Mouse (Mus musculus) stomach, embryonic 15.5 days (tissue): ENCODE data around the gene Ccdc142. TPM values are rescaled to one million over a fixed set of nuclear protein-coding genes. Genes with fewer than 3 reads are reported as not detected.
A peak's percentile ranks its signal among the peaks of the same experiment; 100 is the strongest.

Source experiments
- ATAC-seq: fragments of 200-750 bp; cut with Nextera tagmentation; 2 replicates; pipeline ENCODE4 v1.8.0; 2017; ENCODE audit warnings: low read depth, moderate number of reproducible peaks, moderate TSS enrichment; ENCODE audit not compliant: insufficient read depth, low FRiP score
- H3K27ac ChIP-seq: fragments of 300-500 bp; sonication (generic); 2 replicates; pipeline ENCODE4 v1.5.1; 2015; ENCODE audit warnings: mild to moderate bottlenecking, inconsistent platforms
- H3K27me3 ChIP-seq: fragments of 300-500 bp; sonication (generic); replicated peaks from 2 replicates; pipeline ENCODE4 v1.6.1; 2015; ENCODE audit warnings: inconsistent platforms
- H3K36me3 ChIP-seq: fragments of 300-500 bp; sonication (generic); 2 replicates; pipeline ENCODE4 v1.6.1; 2015; ENCODE audit warnings: inconsistent platforms
- H3K4me1 ChIP-seq: fragments of 300-500 bp; sonication (generic); 2 replicates; pipeline ENCODE4 v1.6.1; 2015; ENCODE audit warnings: inconsistent platforms
- H3K4me2 ChIP-seq: fragments of 300-500 bp; sonication (generic); 2 replicates; pipeline ENCODE4 v1.6.1; 2015; ENCODE audit warnings: mild to moderate bottlenecking, inconsistent platforms
- H3K4me3 ChIP-seq: fragments of 300-500 bp; sonication (generic); replicated peaks from 2 replicates; pipeline ENCODE4 v1.5.1; 2015; ENCODE audit warnings: inconsistent platforms
- H3K9ac ChIP-seq: fragments of 300-500 bp; sonication (generic); 2 replicates; pipeline ENCODE4 v1.6.1; 2015; ENCODE audit warnings: inconsistent platforms
- H3K9me3 ChIP-seq: fragments of 300-500 bp; sonication (generic); 2 replicates; pipeline ENCODE4 v1.6.1; 2016; ENCODE audit warnings: inconsistent platforms
- WGBS: fragments of 180-500 bp; shearing (Covaris S2); methylation state at CpG from one replicate; pipeline ENCODE4 v1.1.7; 2015; 5-methylcytosine and 5-hydroxymethylcytosine counted together
- polyA plus RNA-seq: library from polyadenylated mRNA; unstranded; fragments of >200 nt; fragmentation: Nextera tagmentation; extraction: Ambion mirVana; gene quantifications from 2 replicates; pipeline ENCODE4 v1.2.1, GENCODE M21; 2015

The Ccdc142 gene
- polyA plus RNA-seq, 1 experiment from 2014 or later, result 3.6 TPM

GRCm38 (mm10) chr6:83121863-83122710, 20.7 kb downstream of the Ccdc142 start:
- Histone ChIP-seq H3K4me2 (peak overlapping the region; percentile 97), H3K36me3 (peaks cover 13% of the 10 kb centered on the region), H3K9ac (peak overlapping the region; percentile 75), H3K27me3 (no peaks in the 10 kb centered on the region), H3K9me3 (no peaks in the 10 kb centered on the region), H3K4me1 (peaks cover 45% of the 10 kb centered on the region), H3K4me3 (peak overlapping the region; percentile 59), H3K27ac (peak overlapping the region; percentile 98)
- no peak for ATAC-seq
- WGBS, result under 1% methylated on average over 50 of the region's 52 CpGs

GRCm38 (mm10) chr6:83122961-83123360, 21.6 kb downstream of the Ccdc142 start:
- Histone ChIP-seq H3K4me3 (peak overlapping the region; percentile 59; the same call in 1 of the 2 replicates), H3K9me3 (no peaks in the 10 kb centered on the region), H3K4me1 (peaks cover 45% of the 10 kb centered on the region), H3K9ac (no peak overlapping the region), H3K36me3 (peaks cover 9% of the 10 kb centered on the region), H3K27me3 (no peaks in the 10 kb centered on the region), H3K4me2 (peak overlapping the region; percentile 97), H3K27ac (peak overlapping the region; percentile 98; the same call in 1 of the 2 replicates)
- no peak for ATAC-seq
- 79% methylated on average over 5 of the region's 5 CpGs for WGBS

- ATAC-seq, result 0 out of 2 replicates have a peak, but pooled peaks have one; percentile 3
- Histone ChIP-seq H3K4me2 (peak overlapping the region; percentile 89), H3K4me1 (peaks cover 32% of the 10 kb centered on the region), H3K36me3 (no peaks in the 10 kb centered on the region; the same call in 1 of the 2 replicates), H3K9me3 (no peaks in the 10 kb centered on the region), H3K27ac (peak overlapping the region; percentile 75), H3K4me3 (peak overlapping the region; percentile 71), H3K9ac (peak overlapping the region; percentile 60), H3K27me3 (no peaks in the 10 kb centered on the region)
- under 1% methylated on average over 30 of the region's 30 CpGs for WGBS
Measured at GRCm38 (mm10) chr6:83124851-83125312, 23.5 kb downstream of the Ccdc142 start.

- Histone ChIP-seq H3K9me3 (no peaks in the 10 kb centered on the region), H3K36me3 (no peaks in the 10 kb centered on the region), H3K4me3 (peak within 1 kb of the TSS; percentile 71), H3K27me3 (no peaks in the 10 kb centered on the region), H3K27ac (peak within 1 kb of the TSS; percentile 75), H3K4me2 (peak within 1 kb of the TSS; percentile 89), H3K9ac (peak within 1 kb of the TSS; percentile 60), H3K4me1 (peaks cover 28% of the 10 kb centered on the region)
- WGBS, result 22% methylated on average over 5 of the region's 5 CpGs
- ATAC-seq, result no peak
Measured at GRCm38 (mm10) chr6:83125331-83125730, 23.9 kb downstream of the Ccdc142 start, which contains the start of gene Ino80b. Ino80b (minus strand) TSS chr6:83125431.

GRCm38 (mm10) chr6:83127419-83127818, 26.0 kb downstream of the Ccdc142 start:
- H3K27me3 ChIP-seq, result no peaks in the 10 kb centered on the region
- no peak for ATAC-seq
- WGBS, result 93% methylated on average over 5 of the region's 5 CpGs

GRCm38 (mm10) chr6:83131469-83132034, 30.2 kb downstream of the Ccdc142 start:
- Histone ChIP-seq H3K36me3 (no peaks in the 10 kb centered on the region), H3K4me1 (peaks cover 33% of the 10 kb centered on the region), H3K27me3 (no peaks in the 10 kb centered on the region), H3K9ac (no peak overlapping the region), H3K4me2 (0 out of 2 replicates have a peak overlapping the region, but pooled peaks have one; percentile 6), H3K4me3 (no peak overlapping the region), H3K9me3 (no peaks in the 10 kb centered on the region), H3K27ac (peak overlapping the region; percentile 82)
- 46% methylated on average over 6 of the region's 6 CpGs for WGBS
- ATAC-seq, result peak; percentile 69

More at GRCm38 (mm10) chr6:83127419-83127818, 26.0 kb downstream of the Ccdc142 start:
- H3K9me3 ChIP-seq, result no peaks in the 10 kb centered on the region
- no peak overlapping the region for H3K9ac ChIP-seq
- H3K4me3 ChIP-seq, result no peak overlapping the region
- H3K4me2 ChIP-seq, result no peak overlapping the region
- H3K36me3 ChIP-seq, result no peaks in the 10 kb centered on the region
- H3K4me1 ChIP-seq, result peaks cover 33% of the 10 kb centered on the region
- H3K27ac ChIP-seq, result no peak overlapping the region

- no peak for ATAC-seq
- H3K36me3 ChIP-seq, result no peaks in the 10 kb centered on the region
Measured at GRCm38 (mm10) chr6:83132176-83132919, 30.9 kb downstream of the Ccdc142 start.

GRCm38 (mm10) chr6:83134226-83134625, 32.8 kb downstream of the Ccdc142 start:
- Histone ChIP-seq H3K36me3 (no peaks in the 10 kb centered on the region), H3K4me3 (no peak overlapping the region), H3K9me3 (no peaks in the 10 kb centered on the region), H3K4me2 (no peak overlapping the region), H3K27me3 (no peaks in the 10 kb centered on the region), H3K4me1 (peaks cover 50% of the 10 kb centered on the region), H3K27ac (no peak overlapping the region), H3K9ac (no peak overlapping the region)
- ATAC-seq, result no peak
- WGBS, result 60% methylated on average over 3 of the region's 3 CpGs

More at GRCm38 (mm10) chr6:83132176-83132919, 30.9 kb downstream of the Ccdc142 start:
- Histone ChIP-seq H3K9ac (no peak overlapping the region), H3K4me3 (no peak overlapping the region), H3K27ac (peak overlapping the region; percentile 82), H3K4me2 (no peak overlapping the region), H3K4me1 (peaks cover 33% of the 10 kb centered on the region), H3K9me3 (no peaks in the 10 kb centered on the region), H3K27me3 (no peaks in the 10 kb centered on the region)
- WGBS, result 71% methylated on average over 9 of the region's 9 CpGs

- peak within 1 kb of the TSS; percentile 87 for H3K4me2 ChIP-seq
- 59% methylated on average over 7 of the region's 7 CpGs for WGBS
- H3K4me1 ChIP-seq, result peaks cover 53% of the 10 kb centered on the region
- H3K27ac ChIP-seq, result peak within 1 kb of the TSS; percentile 100
- no peaks in the 10 kb centered on the region for H3K36me3 ChIP-seq
- no peaks in the 10 kb centered on the region for H3K9me3 ChIP-seq
- ATAC-seq, result no peak
- no peaks in the 10 kb centered on the region for H3K27me3 ChIP-seq
- peak within 1 kb of the TSS; percentile 56 for H3K4me3 ChIP-seq
- peak within 1 kb of the TSS; percentile 67 for H3K9ac ChIP-seq
Measured at GRCm38 (mm10) chr6:83134951-83135513, 33.6 kb downstream of the Ccdc142 start, which contains the start of gene Rtkn. Rtkn (plus strand) TSS chr6:83135463.

- Histone ChIP-seq H3K27ac (peak overlapping the region; percentile 100), H3K27me3 (no peaks in the 10 kb centered on the region), H3K4me2 (peak overlapping the region; percentile 87), H3K36me3 (no peaks in the 10 kb centered on the region), H3K9ac (peak overlapping the region; percentile 67), H3K9me3 (no peaks in the 10 kb centered on the region), H3K4me3 (peak overlapping the region; percentile 56), H3K4me1 (peaks cover 53% of the 10 kb centered on the region)
- ATAC-seq, result no peak
- WGBS, result 7% methylated on average over 37 of the region's 37 CpGs
Measured at GRCm38 (mm10) chr6:83135571-83136161, 34.3 kb downstream of the Ccdc142 start.
